Mouse (Mus musculus) CD8-positive naive resting alpha-beta T cell, adult 57 days (primary cell): ENCODE data around the gene Lrp3. TPM values are rescaled to one million over a fixed set of nuclear protein-coding genes. Genes with fewer than 3 reads are reported as not detected.

ENCODE experiments used
- total RNA-seq: library from RNA; stranded (reverse); gene quantifications from one replicate; pipeline ENCODE4 v1.2.4, GENCODE M21; 2023

Lrp3 gene
- not detected for total RNA-seq

GRCm38 (mm10) chr7:35215225-35215624 lies at the start of gene Lrp3:
Gene Lrp3 (minus strand): TSS chr7:35215498.

GRCm38 (mm10) chr7:35185889-35186569 lies 29.3 kb downstream of the Lrp3 start, which contains the start of gene Slc7a10:
Gene Slc7a10 (plus strand): TSS chr7:35186385.

Other genes with a start within 250 kb of the Lrp3 start
- 34.0 TPM for gene Cebpg, start 158.9 kb downstream of the Lrp3 start, total RNA-seq
- 1.3 TPM for gene Cebpa, start 96.2 kb downstream of the Lrp3 start, total RNA-seq
- not detected for gene Slc7a10, start 29.1 kb downstream of the Lrp3 start, total RNA-seq
- 17.6 TPM for gene Gpatch1, start 102.9 kb upstream of the Lrp3 start, total RNA-seq
- gene Rhpn2, start 118.7 kb upstream of the Lrp3 start, total RNA-seq = not detected
- 12.8 TPM for gene Faap24, start 181.3 kb upstream of the Lrp3 start, total RNA-seq
- 8.3 TPM for gene Cep89, start 181.5 kb upstream of the Lrp3 start, total RNA-seq
- gene Slc7a9, start 233.3 kb upstream of the Lrp3 start, total RNA-seq = not detected